Mouse (Mus musculus) megakaryocyte, embryonic 14.5 days (primary cell): ENCODE measurements around the gene Ifrd2.

Experiments
- FLI1 ChIP-seq: IDR thresholded peaks from 2 replicates; pipeline ENCODE4 v1.6.1; 2012; ENCODE audit warnings: low read length, inconsistent platforms, mixed read lengths
- GATA1 ChIP-seq: IDR thresholded peaks from 3 replicates; pipeline ENCODE4 v1.6.1; 2012; ENCODE audit warnings: mixed read lengths, low read length, inconsistent platforms, borderline replicate concordance

DNA sequence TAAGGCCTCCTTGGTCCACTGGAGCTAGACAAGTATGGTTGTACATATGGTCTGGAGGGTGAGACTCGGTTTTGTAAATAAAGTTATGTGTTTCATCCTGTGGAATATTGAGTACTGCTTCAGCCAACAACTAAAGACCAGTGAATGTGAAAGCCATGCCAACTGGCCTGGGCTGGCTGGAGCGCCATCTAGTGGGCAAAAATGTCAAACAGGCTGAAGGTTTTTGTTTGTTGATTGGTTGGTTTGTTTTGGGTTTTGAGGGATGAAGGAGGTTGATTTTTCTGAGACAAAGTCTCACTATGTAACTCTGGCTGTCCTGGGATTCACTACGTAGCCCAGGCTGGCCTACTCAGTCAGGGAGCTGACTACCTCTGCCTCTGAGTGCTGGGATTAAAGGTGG is 41.8 kb upstream of the Ifrd2 start:
- no peak for TF ChIP-seq GATA1
- TF ChIP-seq FLI1 = no peak
